Mouse (Mus musculus) heart, adult 2 months (tissue): Measurements from ENCODE around the gene Notch1.

Experiments used
- EP300 ChIP-seq: fragments of 200-500 bp; IDR thresholded peaks from 2 replicates; pipeline ENCODE4 v1.6.1; 2011; ENCODE audit warnings: low read depth, low read length, control low read depth; ENCODE audit not compliant: insufficient read depth
- POLR2A ChIP-seq: fragments of 200-500 bp; IDR thresholded peaks from 2 replicates; pipeline ENCODE4 v1.6.1; 2011; ENCODE audit warnings: mild to moderate bottlenecking, low read depth, low read length, control low read depth; ENCODE audit not compliant: insufficient read depth

- TF ChIP-seq EP300 (no peak), POLR2A (no peak)
Observed at GRCm38 (mm10) chr2:26483230-26483869, 33.1 kb downstream of the Notch1 start.
